Mouse (Mus musculus) neural tube, embryonic 14.5 days (tissue): ENCODE measurements around the gene Cdc40. TPM values are rescaled to one million over a fixed set of nuclear protein-coding genes. Genes with fewer than 3 reads are reported as not detected.

Source experiments
- polyA plus RNA-seq: library from polyadenylated mRNA; unstranded; fragments of >200 nt; fragmentation: Nextera tagmentation; extraction: Ambion mirVana; gene quantifications from 2 replicates; pipeline ENCODE4 v1.2.1, GENCODE M21; 2014

Cdc40 gene
- polyA plus RNA-seq, 1 experiment from 2014 or later = 26.5 TPM

Other genes starting within 250 kb of the Cdc40 start
- 0.83 and 1.1 TPM in 2 replicates for gene Mettl24, start 200.0 kb downstream of the Cdc40 start, polyA plus RNA-seq
- gene Wasf1, start 164 bp upstream of the Cdc40 start, polyA plus RNA-seq = 112 and 122 TPM in 2 replicates
- 0.33 and 0.92 TPM in 2 replicates for gene Gpr6, start 189.0 kb upstream of the Cdc40 start, polyA plus RNA-seq